Mouse (Mus musculus) kidney, embryonic 16.5 days (tissue): Measurements from ENCODE around the gene Il27. TPM values are rescaled to one million over a fixed set of nuclear protein-coding genes. Genes with fewer than 3 reads are reported as not detected.

ENCODE experiments used
- ATAC-seq: fragments of 200-750 bp; cut with Nextera tagmentation; 2 replicates; pipeline ENCODE4 v1.8.0; 2017; ENCODE audit warnings: moderate TSS enrichment; ENCODE audit not compliant: low FRiP score, low TSS enrichment
- H3K27ac ChIP-seq: fragments of 300-500 bp; sonication (generic); 2 replicates; pipeline ENCODE4 v1.5.1; 2014; ENCODE audit warnings: low read length
- H3K27me3 ChIP-seq: fragments of 300-500 bp; sonication (generic); 2 replicates; pipeline ENCODE4 v1.6.1; 2014; ENCODE audit warnings: low read length, control low read depth, mixed read lengths; ENCODE audit not compliant: insufficient read depth
- H3K36me3 ChIP-seq: fragments of 300-500 bp; sonication (generic); 2 replicates; pipeline ENCODE4 v1.6.1; 2014; ENCODE audit warnings: low read length, control low read depth, mixed read lengths; ENCODE audit not compliant: insufficient read depth
- H3K4me1 ChIP-seq: fragments of 300-500 bp; sonication (generic); 2 replicates; pipeline ENCODE4 v1.6.1; 2014; ENCODE audit warnings: low read length, control low read depth, mixed read lengths; ENCODE audit not compliant: insufficient read depth
- H3K4me2 ChIP-seq: fragments of 300-500 bp; sonication (generic); replicated peaks from 2 replicates; pipeline ENCODE4 v1.6.1; 2014; ENCODE audit warnings: low read depth, low read length
- H3K4me3 ChIP-seq: fragments of 300-500 bp; sonication (generic); 2 replicates; pipeline ENCODE4 v1.5.1; 2014; ENCODE audit warnings: mild to moderate bottlenecking, low read length
- H3K9ac ChIP-seq: fragments of 300-500 bp; sonication (generic); replicated peaks from 2 replicates; pipeline ENCODE4 v1.6.1; 2014; ENCODE audit warnings: low read length
- H3K9me3 ChIP-seq: fragments of 300-500 bp; sonication (generic); 2 replicates; pipeline ENCODE4 v1.6.1; 2016; ENCODE audit warnings: low read length, control low read depth
- WGBS: fragments of 180-500 bp; shearing (Covaris S2); extraction: QIAGEN DNeasy Blood & Tissue Kit; methylation state at CpG from one replicate; pipeline ENCODE4 v1.1.7; 2014; 5-methylcytosine and 5-hydroxymethylcytosine counted together
- polyA plus RNA-seq: library from polyadenylated mRNA; unstranded; fragments of >200 nt; fragmentation: Nextera tagmentation; extraction: Ambion mirVana; gene quantifications from 2 replicates; pipeline ENCODE4 v1.2.1, GENCODE M21; 2015

Gene Il27
- polyA plus RNA-seq, 1 experiment from 2014 or later, result not detected

GRCm38 (mm10) chr7:126607796-126608195 lies 13.1 kb upstream of the Il27 start:
- H3K4me3 ChIP-seq, result no peak overlapping the region
- no peak overlapping the region for H3K27ac ChIP-seq
- WGBS, result 84% methylated on average over 5 of the region's 5 CpGs
- no peaks in the 10 kb centered on the region for H3K36me3 ChIP-seq
- no peak for ATAC-seq
- H3K4me2 ChIP-seq, result no peak overlapping the region
- H3K9me3 ChIP-seq, result no peaks in the 10 kb centered on the region
- no peaks in the 10 kb centered on the region for H3K4me1 ChIP-seq
- no peak overlapping the region for H3K9ac ChIP-seq
- no peaks in the 10 kb centered on the region for H3K27me3 ChIP-seq

GRCm38 (mm10) chr7:126607064-126607463 lies 12.3 kb upstream of the Il27 start:
- no peaks in the 10 kb centered on the region for H3K27me3 ChIP-seq
- H3K9ac ChIP-seq, result no peak overlapping the region
- no peaks in the 10 kb centered on the region for H3K9me3 ChIP-seq
- H3K4me1 ChIP-seq, result no peaks in the 10 kb centered on the region
- no peak overlapping the region for H3K27ac ChIP-seq
- no peaks in the 10 kb centered on the region for H3K36me3 ChIP-seq
- no peak overlapping the region for H3K4me3 ChIP-seq
- no peak overlapping the region for H3K4me2 ChIP-seq
- WGBS, result 76% methylated on average over 3 of the region's 3 CpGs
- ATAC-seq, result no peak

DNA sequence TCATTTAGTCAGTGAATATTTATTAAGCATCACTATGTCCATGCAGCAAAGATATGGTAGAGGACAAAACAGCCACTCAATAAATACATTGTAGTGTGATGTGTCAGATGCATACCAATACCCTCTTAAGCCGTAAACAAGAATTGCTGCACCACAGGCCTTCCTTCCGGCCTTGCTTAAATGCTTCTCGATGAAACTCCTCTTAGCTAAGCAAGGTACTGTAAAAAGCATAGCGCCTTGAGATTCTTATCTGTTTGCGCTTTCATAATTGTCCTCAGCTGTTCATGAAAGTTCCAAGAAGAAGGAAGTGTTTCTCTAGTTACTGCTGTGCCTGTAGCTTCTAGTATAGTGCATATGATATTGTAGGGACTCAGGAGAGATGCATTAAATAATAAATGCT lies 11.9 kb upstream of the Il27 start:
- H3K4me3 ChIP-seq, result no peak overlapping the region
- no peak overlapping the region for H3K9ac ChIP-seq
- H3K36me3 ChIP-seq, result no peaks in the 10 kb centered on the region
- WGBS, result 62% methylated on average over 5 of the region's 5 CpGs
- no peaks in the 10 kb centered on the region for H3K9me3 ChIP-seq
- H3K27me3 ChIP-seq, result no peaks in the 10 kb centered on the region
- ATAC-seq, result no peak
- H3K4me1 ChIP-seq, result no peaks in the 10 kb centered on the region
- no peak overlapping the region for H3K4me2 ChIP-seq
- H3K27ac ChIP-seq, result no peak overlapping the region

- no peak overlapping the region for H3K4me2 ChIP-seq
- H3K9me3 ChIP-seq, result no peaks in the 10 kb centered on the region
- no peaks in the 10 kb centered on the region for H3K36me3 ChIP-seq
- no peak overlapping the region for H3K4me3 ChIP-seq
- no peaks in the 10 kb centered on the region for H3K4me1 ChIP-seq
- 85% methylated on average over 3 of the region's 3 CpGs for WGBS
- no peaks in the 10 kb centered on the region for H3K27me3 ChIP-seq
- ATAC-seq, result no peak
- H3K9ac ChIP-seq, result no peak overlapping the region
- H3K27ac ChIP-seq, result no peak overlapping the region
Measured at GRCm38 (mm10) chr7:126602650-126603049, 7.9 kb upstream of the Il27 start.

- Histone ChIP-seq H3K27me3 (no peaks in the 10 kb centered on the region), H3K4me1 (no peaks in the 10 kb centered on the region), H3K27ac (no peak overlapping the region), H3K4me2 (no peak overlapping the region), H3K4me3 (no peak overlapping the region), H3K36me3 (no peaks in the 10 kb centered on the region), H3K9me3 (no peaks in the 10 kb centered on the region), H3K9ac (no peak overlapping the region)
- no peak for ATAC-seq
- WGBS, result 39% methylated on average over 5 of the region's 5 CpGs
Measured at GRCm38 (mm10) chr7:126601896-126602295, 7.2 kb upstream of the Il27 start.

GRCm38 (mm10) chr7:126598919-126599318 lies 4.2 kb upstream of the Il27 start:
- ATAC-seq, result no peak
- H3K27ac ChIP-seq, result no peak overlapping the region
- H3K36me3 ChIP-seq, result no peaks in the 10 kb centered on the region
- no peaks in the 10 kb centered on the region for H3K9me3 ChIP-seq
- no peak overlapping the region for H3K4me3 ChIP-seq
- 78% methylated on average over 6 of the region's 6 CpGs for WGBS
- no peaks in the 10 kb centered on the region for H3K4me1 ChIP-seq
- H3K9ac ChIP-seq, result no peak overlapping the region
- H3K4me2 ChIP-seq, result no peak overlapping the region
- no peaks in the 10 kb centered on the region for H3K27me3 ChIP-seq

- ATAC-seq, result no peak
- H3K4me1 ChIP-seq, result no peaks in the 10 kb centered on the region
- no peaks in the 10 kb centered on the region for H3K27me3 ChIP-seq
- WGBS, result 61% methylated on average over 6 of the region's 6 CpGs
- H3K9ac ChIP-seq, result no peak overlapping the region
- H3K27ac ChIP-seq, result no peak overlapping the region
- H3K4me2 ChIP-seq, result no peak overlapping the region
- no peaks in the 10 kb centered on the region for H3K9me3 ChIP-seq
- no peak overlapping the region for H3K4me3 ChIP-seq
- no peaks in the 10 kb centered on the region for H3K36me3 ChIP-seq
Measured at GRCm38 (mm10) chr7:126596414-126596813, 1.7 kb upstream of the Il27 start.

DNA sequence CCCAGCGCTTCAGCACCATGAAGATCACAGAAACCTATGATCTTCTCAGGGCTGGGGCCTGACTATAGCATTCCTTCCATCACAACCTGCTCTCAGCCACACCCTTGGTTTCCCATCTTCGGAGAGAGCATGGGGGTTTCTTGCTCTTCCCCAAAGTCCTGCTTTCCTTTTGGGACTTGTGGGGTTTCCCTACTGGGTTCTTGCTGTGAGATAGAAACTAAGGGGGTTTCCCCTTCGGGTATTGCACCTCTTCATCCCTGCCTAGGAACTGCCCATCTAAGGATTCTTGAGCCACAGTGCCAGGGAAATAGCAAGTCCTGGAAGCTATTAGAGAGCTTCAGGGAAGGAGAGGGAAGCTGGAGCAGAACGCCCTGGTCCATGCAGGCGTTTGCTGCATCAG lies 1.1 kb upstream of the Il27 start:
- H3K9me3 ChIP-seq, result no peaks in the 10 kb centered on the region

DNA sequence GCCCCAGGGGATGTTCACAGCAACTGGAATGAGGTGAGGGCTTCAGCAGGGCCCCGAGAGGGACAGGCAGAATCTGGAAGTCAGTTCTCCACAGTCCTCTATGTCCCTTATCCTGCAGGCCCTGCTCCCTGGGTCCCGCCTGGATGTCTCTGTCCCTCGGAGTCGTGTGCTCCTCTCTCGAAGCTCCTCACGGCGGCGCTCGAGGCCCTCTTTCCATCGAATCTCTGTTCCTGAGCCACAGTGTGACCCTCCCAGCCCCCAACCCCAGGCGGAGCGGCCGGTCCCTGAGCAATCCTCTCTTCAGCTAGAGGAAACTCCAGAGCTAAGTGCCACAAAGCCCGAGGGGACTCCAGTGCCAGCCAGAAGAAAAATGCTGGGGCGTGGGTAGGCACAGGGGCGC lies 7.0 kb downstream of the Il27 start:
- WGBS, result 9% methylated on average over 16 of the region's 16 CpGs
- Histone ChIP-seq H3K4me2 (peak overlapping the region; percentile 46), H3K36me3 (no peaks in the 10 kb centered on the region), H3K27me3 (no peaks in the 10 kb centered on the region), H3K27ac (no peak overlapping the region), H3K4me3 (peak overlapping the region; percentile 22), H3K9me3 (no peaks in the 10 kb centered on the region), H3K9ac (peak overlapping the region; percentile 61), H3K4me1 (peaks cover 15% of the 10 kb centered on the region; the same call in 1 of the 2 replicates)
- peak; percentile 44; the same call in 1 of the 2 replicates for ATAC-seq

More for the DNA sequence above, 1.1 kb upstream of the Il27 start:
- Histone ChIP-seq H3K4me1 (no peaks in the 10 kb centered on the region), H3K4me3 (no peak overlapping the region), H3K9ac (no peak overlapping the region), H3K4me2 (no peak overlapping the region), H3K36me3 (no peaks in the 10 kb centered on the region), H3K27me3 (no peaks in the 10 kb centered on the region), H3K27ac (no peak overlapping the region)
- no peak for ATAC-seq
- 92% methylated on average over 5 of the region's 5 CpGs for WGBS

GRCm38 (mm10) chr7:126586839-126587238 lies 7.9 kb downstream of the Il27 start:
- Histone ChIP-seq H3K27ac (no peak overlapping the region), H3K9ac (no peak overlapping the region), H3K36me3 (no peaks in the 10 kb centered on the region), H3K9me3 (no peaks in the 10 kb centered on the region), H3K27me3 (no peaks in the 10 kb centered on the region), H3K4me3 (no peak overlapping the region), H3K4me2 (no peak overlapping the region), H3K4me1 (peaks cover 15% of the 10 kb centered on the region; the same call in 1 of the 2 replicates)
- no peak for ATAC-seq
- WGBS, result 27% methylated on average over 8 of the region's 8 CpGs
